ENCODE assay signal across 10 mouse cellular contexts in the genomic region with DNA sequence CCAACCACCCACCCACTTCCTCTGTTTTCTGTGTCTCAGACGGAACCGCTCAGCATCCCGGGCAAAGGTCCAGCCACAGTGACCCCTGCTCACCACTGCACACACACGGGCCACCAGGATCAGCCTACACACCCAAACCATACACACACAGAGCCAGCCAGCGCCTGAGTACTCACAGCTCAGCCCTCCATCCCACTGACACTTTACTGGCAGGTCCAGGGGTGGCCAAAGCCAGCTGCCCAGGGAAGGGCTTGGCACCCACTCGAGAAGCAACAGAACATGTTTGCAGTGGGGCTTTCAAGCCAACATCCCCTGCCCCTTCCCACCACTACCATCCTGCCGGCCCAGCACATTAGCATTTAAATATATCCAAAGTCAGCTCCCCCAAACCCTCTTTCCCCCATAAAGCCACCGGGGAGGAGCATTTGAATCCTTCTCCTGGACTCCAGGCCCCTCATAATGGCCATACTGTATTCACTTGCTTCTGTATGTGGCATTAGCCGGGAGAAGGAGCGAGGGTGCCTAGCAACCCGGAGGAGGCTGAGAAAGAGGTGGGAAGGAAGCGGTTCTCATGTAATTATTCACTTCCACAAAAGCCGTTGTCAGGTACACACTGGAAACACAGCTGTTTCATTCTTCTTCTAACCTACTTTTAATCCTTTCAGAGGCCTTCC.
DNase-seq lines count a peak whose midpoint lies in the region; ATAC-seq lines count a peak whose summit lies in the region.
"Had no signal": no experiment of that assay in that cellular context is flagged by ENCODE, and none has a peak within 500 bp of the region (broad histone marks: within the 10 kb centered on the region; RNA-seq: fewer than 3 reads in every experiment).

No protein-coding gene starts in this region.

- intact Hi-C loops in heart, postnatal 36 days (cut with DNase I), result no loop called here

- peak overlapping the region; percentile 39 for H3K27ac ChIP-seq in forebrain, embryonic 16.5 days (ENCODE audit: low read length)
- H3K27ac ChIP-seq: liver, embryonic 15.5 days had no signal

- H3K9me3 ChIP-seq in forebrain, embryonic 16.5 days (ENCODE audit: control insufficient read depth, low read length), result no peaks in the 10 kb centered on the region
- H3K9me3 ChIP-seq: liver, embryonic 15.5 days had no signal

- 25% methylated on average over 13 of the region's 13 CpGs for WGBS in forebrain, embryonic 16.5 days

- no peak overlapping the region for H3K4me3 ChIP-seq in forebrain, embryonic 16.5 days (replicated peaks; ENCODE audit: low read length)
- H3K4me3 ChIP-seq: liver, embryonic 15.5 days had no signal

- DNase-seq in embryo, embryonic 10 days (ENCODE audit: low spot score), result peak; percentile 21
- DNase-seq in embryo, embryonic 9.5 days (ENCODE audit: extremely low spot score), result no peak
- DNase-seq in left cerebral cortex, adult 9 months (ENCODE audit: low spot score in 2 of 2), result peak; percentile 60 to 63
- DNase-seq in right cerebral cortex, adult 18-20 months, result peak; percentile 60
- DNase-seq in heart, postnatal 36 days, result no peak
- no peak for DNase-seq in heart, adult 8-10 months (ENCODE audit: low spot score)
- no peak for DNase-seq in spleen, adult 12 weeks (ENCODE audit: low spot score)

- ATAC-seq in forebrain, embryonic 16.5 days, result peak; percentile 92
- ATAC-seq: intestine, embryonic 16.5 days had no signal

- no peak overlapping the region for H3K4me2 ChIP-seq in forebrain, embryonic 16.5 days (ENCODE audit: low read length)
- H3K4me2 ChIP-seq: liver, embryonic 15.5 days had no signal

- H3K9ac ChIP-seq in forebrain, embryonic 16.5 days (replicated peaks; ENCODE audit: low read depth, low read length), result no peak overlapping the region
- H3K9ac ChIP-seq: liver, embryonic 15.5 days had no signal

- H3K4me1 ChIP-seq in forebrain, embryonic 16.5 days (replicated peaks; ENCODE audit: control insufficient read depth, insufficient read depth, low read length), result peaks cover 16% of the 10 kb centered on the region
- H3K4me1 ChIP-seq: liver, embryonic 15.5 days had no signal

- no peaks in the 10 kb centered on the region for H3K36me3 ChIP-seq in forebrain, embryonic 16.5 days (ENCODE audit: control insufficient read depth, insufficient read depth)
- H3K36me3 ChIP-seq: liver, embryonic 15.5 days had no signal

- no peaks in the 10 kb centered on the region for H3K27me3 ChIP-seq in forebrain, embryonic 16.5 days (replicated peaks; ENCODE audit: control insufficient read depth, insufficient read depth, low read length)
- H3K27me3 ChIP-seq: liver, embryonic 15.5 days had no signal

Comparison
In these comparisons a context has a peak if more than half of its experiments do, and no peak if none do; other contexts are left out.
1. DNase-seq: peak in embryo, embryonic 10 days (single experiment), left cerebral cortex, adult 9 months (2 of 2) and right cerebral cortex, adult 18-20 months (single experiment); none in embryo, embryonic 9.5 days (single experiment), heart, postnatal 36 days (0 of 2), heart, adult 8-10 months (single experiment) and spleen, adult 12 weeks (single experiment).